ENCODE assay signal across 20 mouse cellular contexts in the genomic region with DNA sequence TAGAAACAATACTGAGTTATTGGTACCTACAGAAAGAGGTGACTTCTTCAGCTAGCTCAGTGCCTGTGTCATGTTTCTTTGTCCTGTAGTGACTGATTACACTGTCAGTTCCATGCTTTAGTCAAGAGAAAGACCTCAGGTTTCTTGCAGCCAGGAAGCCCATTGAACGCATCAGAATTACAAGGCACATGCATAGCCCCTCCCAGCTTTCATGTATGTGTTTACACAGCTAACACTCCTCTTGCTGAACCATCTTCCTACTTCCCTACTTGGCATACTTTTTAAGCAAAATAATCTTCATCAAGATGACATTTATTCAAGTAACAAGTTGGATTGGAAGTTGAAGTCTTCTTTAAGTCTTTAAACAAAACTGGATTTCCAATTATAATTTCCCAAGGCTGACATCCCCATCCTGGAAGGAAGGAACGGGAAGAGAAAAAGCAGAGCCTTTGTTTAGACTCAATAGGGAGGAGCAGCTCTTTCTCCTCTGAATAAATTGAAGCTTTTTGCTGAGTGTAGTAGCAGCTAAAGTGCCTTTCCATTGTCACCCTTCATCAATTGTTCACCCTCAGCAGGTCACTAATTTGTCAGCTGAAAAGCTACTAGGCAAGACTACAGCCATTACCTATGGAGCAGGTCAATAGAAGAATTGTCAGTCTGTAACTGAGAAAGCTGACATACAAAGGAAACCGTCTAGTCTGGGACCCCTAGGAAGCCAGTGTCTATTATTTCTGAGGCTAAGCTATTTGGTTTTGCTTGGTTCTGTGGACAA. TPM values are rescaled to one million over a fixed set of nuclear protein-coding genes. Genes with fewer than 3 reads are reported as not detected.
A peak's percentile ranks its signal among the peaks of the same experiment; 100 is the strongest.
DNase-seq lines count a peak whose midpoint lies in the region; ATAC-seq lines count a peak whose summit lies in the region.
"Had no signal": no experiment of that assay in that cellular context is flagged by ENCODE, and none has a peak within 500 bp of the region (broad histone marks: within the 10 kb centered on the region; RNA-seq: fewer than 3 reads in every experiment).

No protein-coding gene starts in this region.

- H3K27ac ChIP-seq in embryonic facial prominence, embryonic 11.5 days (replicated peaks; ENCODE audit: low read depth, low read length), result no peak overlapping the region
- no peak overlapping the region for H3K27ac ChIP-seq in embryonic facial prominence, embryonic 10.5 days (replicated peaks)
- no peak overlapping the region for H3K27ac ChIP-seq in hindbrain, embryonic 12.5 days
- no peak overlapping the region for H3K27ac ChIP-seq in midbrain, embryonic 16.5 days (ENCODE audit: low read length)
- H3K27ac ChIP-seq: embryonic facial prominence, embryonic 13.5 days; heart, embryonic 15.5 days; kidney, postnatal 0 days had no signal

- 22% methylated on average over 3 of the region's 3 CpGs for WGBS in embryonic facial prominence, embryonic 11.5 days
- 23% methylated on average over 3 of the region's 3 CpGs for WGBS in embryonic facial prominence, embryonic 10.5 days
- WGBS in hindbrain, embryonic 12.5 days, result 12% methylated on average over 3 of the region's 3 CpGs
- WGBS in midbrain, embryonic 16.5 days, result 3% methylated on average over 3 of the region's 3 CpGs

- no peaks in the 10 kb centered on the region for H3K9me3 ChIP-seq in embryonic facial prominence, embryonic 11.5 days (replicated peaks; ENCODE audit: control insufficient read depth, low read length)
- no peaks in the 10 kb centered on the region for H3K9me3 ChIP-seq in embryonic facial prominence, embryonic 10.5 days
- H3K9me3 ChIP-seq in hindbrain, embryonic 12.5 days (replicated peaks), result no peaks in the 10 kb centered on the region
- H3K9me3 ChIP-seq in midbrain, embryonic 16.5 days (replicated peaks; ENCODE audit: control insufficient read depth, low read length, poor library complexity, severe bottlenecking), result no peaks in the 10 kb centered on the region
- H3K9me3 ChIP-seq: embryonic facial prominence, embryonic 13.5 days; heart, embryonic 15.5 days had no signal

- H3K4me1 ChIP-seq in embryonic facial prominence, embryonic 11.5 days (ENCODE audit: control insufficient read depth, insufficient read depth, low read length), result no peaks in the 10 kb centered on the region
- H3K4me1 ChIP-seq in embryonic facial prominence, embryonic 10.5 days, result no peaks in the 10 kb centered on the region
- H3K4me1 ChIP-seq in hindbrain, embryonic 12.5 days, result peaks cover 10% of the 10 kb centered on the region
- H3K4me1 ChIP-seq in midbrain, embryonic 16.5 days (ENCODE audit: control insufficient read depth, insufficient read depth, low read length), result no peaks in the 10 kb centered on the region
- H3K4me1 ChIP-seq: embryonic facial prominence, embryonic 13.5 days; heart, embryonic 15.5 days had no signal

- peak; percentile 48; the same call in 1 of the 2 replicates for ATAC-seq in embryonic facial prominence, embryonic 11.5 days (replicated peaks; ENCODE audit: insufficient number of reproducible peaks, low FRiP score, low TSS enrichment, low read depth)
- ATAC-seq in hindbrain, embryonic 12.5 days (ENCODE audit: low FRiP score), result peak; percentile 67
- peak; percentile 62 for ATAC-seq in midbrain, embryonic 16.5 days
- ATAC-seq in megakaryocyte-erythroid progenitor cell, adult 5-6 weeks (replicated peaks; ENCODE audit: low FRiP score, low TSS enrichment, poor library complexity, severe bottlenecking), result no peak

- H3K4me3 ChIP-seq in embryonic facial prominence, embryonic 11.5 days (ENCODE audit: low read depth, low read length), result no peak overlapping the region
- H3K4me3 ChIP-seq in embryonic facial prominence, embryonic 10.5 days, result no peak overlapping the region
- H3K4me3 ChIP-seq in hindbrain, embryonic 12.5 days, result no peak overlapping the region
- H3K4me3 ChIP-seq in midbrain, embryonic 16.5 days (ENCODE audit: low read depth, low read length), result no peak overlapping the region
- H3K4me3 ChIP-seq: embryonic facial prominence, embryonic 13.5 days; heart, embryonic 15.5 days had no signal

- H3K36me3 ChIP-seq in embryonic facial prominence, embryonic 11.5 days (replicated peaks; ENCODE audit: control insufficient read depth, insufficient read depth, low read depth, low read length), result no peaks in the 10 kb centered on the region
- H3K36me3 ChIP-seq in embryonic facial prominence, embryonic 10.5 days (replicated peaks), result no peaks in the 10 kb centered on the region
- no peaks in the 10 kb centered on the region for H3K36me3 ChIP-seq in hindbrain, embryonic 12.5 days
- no peaks in the 10 kb centered on the region for H3K36me3 ChIP-seq in midbrain, embryonic 16.5 days (ENCODE audit: control insufficient read depth, insufficient read depth, low read length)
- H3K36me3 ChIP-seq: embryonic facial prominence, embryonic 13.5 days; heart, embryonic 15.5 days had no signal

- no peak overlapping the region for H3K9ac ChIP-seq in embryonic facial prominence, embryonic 11.5 days (replicated peaks; ENCODE audit: low read length)
- H3K9ac ChIP-seq in hindbrain, embryonic 12.5 days, result no peak overlapping the region
- H3K9ac ChIP-seq in midbrain, embryonic 16.5 days (ENCODE audit: low read depth, low read length), result no peak overlapping the region
- H3K9ac ChIP-seq: embryonic facial prominence, embryonic 13.5 days; heart, embryonic 15.5 days; lung, embryonic 14.5 days had no signal

- DNase-seq in embryonic facial prominence, embryonic 11.5 days (ENCODE audit: low spot score), result peak; percentile 3
- no peak for DNase-seq in embryonic facial prominence, embryonic 10.5 days (ENCODE audit: low spot score)
- peak; percentile 23 for DNase-seq in embryo, embryonic 11 days
- DNase-seq in layer of hippocampus, postnatal 10 days (ENCODE audit: low spot score in 2 of 2), result no peak
- no peak for DNase-seq in spleen, adult 18-20 months
- DNase-seq: cerebellum, adult 9-11 months; lung, embryonic 14.5 days; thymus, adult 2 months had no signal

- no peaks in the 10 kb centered on the region for H3K27me3 ChIP-seq in embryonic facial prominence, embryonic 11.5 days (ENCODE audit: control insufficient read depth, insufficient read depth, low read length)
- no peaks in the 10 kb centered on the region for H3K27me3 ChIP-seq in embryonic facial prominence, embryonic 10.5 days (replicated peaks; ENCODE audit: low read depth, poor library complexity, severe bottlenecking)
- no peaks in the 10 kb centered on the region for H3K27me3 ChIP-seq in hindbrain, embryonic 12.5 days
- no peaks in the 10 kb centered on the region for H3K27me3 ChIP-seq in midbrain, embryonic 16.5 days (ENCODE audit: control insufficient read depth, insufficient read depth, low read depth, low read length)
- H3K27me3 ChIP-seq: CH12.LX; embryonic facial prominence, embryonic 13.5 days; heart, embryonic 15.5 days had no signal

- H3K4me2 ChIP-seq in embryonic facial prominence, embryonic 11.5 days (ENCODE audit: low read depth, low read length), result no peak overlapping the region
- no peak overlapping the region for H3K4me2 ChIP-seq in hindbrain, embryonic 12.5 days (replicated peaks)
- H3K4me2 ChIP-seq in midbrain, embryonic 16.5 days (ENCODE audit: low read length), result no peak overlapping the region
- H3K4me2 ChIP-seq: embryonic facial prominence, embryonic 13.5 days; heart, embryonic 15.5 days; lung, embryonic 14.5 days had no signal

RNA-seq across cellular contexts. Expression of a gene that starts 34.8 kb away (rescaled TPM):
- polyA plus RNA-seq in embryonic facial prominence, embryonic 11.5 days (2014; fragmentation: Nextera tagmentation; extraction: Ambion mirVana), result 0.61 and 1.1 TPM in 2 replicates
- 0.69 and 0.98 TPM in 2 replicates for polyA plus RNA-seq in embryonic facial prominence, embryonic 10.5 days (2016; fragmentation: Nextera tagmentation; extraction: Ambion mirVana)
- polyA plus RNA-seq in hindbrain, embryonic 12.5 days (2016; fragmentation: Nextera tagmentation; extraction: Ambion mirVana), result 0.74 and 1.6 TPM in 2 replicates
- polyA plus RNA-seq in midbrain, embryonic 16.5 days (2015; fragmentation: Nextera tagmentation; extraction: Ambion mirVana), result 0.41 and 0.63 TPM in 2 replicates
- total RNA-seq in megakaryocyte-erythroid progenitor cell, adult 5-6 weeks (2014; fragmentation: Nextera tagmentation), result 0.27 and 0.28 TPM in 2 replicates
- total RNA-seq in megakaryocyte-erythroid progenitor cell, adult 5-6 weeks (2017), result 0.42 and 0.61 TPM in 2 replicates
- not detected for total RNA-seq in layer of hippocampus, postnatal 10 days (2021)
- total RNA-seq: adrenal gland, adult 18-20 months; layer of hippocampus, postnatal 14 days; liver, adult 2 months; neutrophil, adult 5-6 weeks had no signal
- polyA plus RNA-seq: gonadal fat pad, adult 2 months; liver, adult 2 months; thymus, adult 2 months had no signal

Comparison
In these comparisons a context has a peak if more than half of its experiments do, and no peak if none do; other contexts are left out.
1. DNase-seq: peak in embryonic facial prominence, embryonic 11.5 days (single experiment) and embryo, embryonic 11 days (single experiment); none in embryonic facial prominence, embryonic 10.5 days (single experiment), layer of hippocampus, postnatal 10 days (0 of 2) and spleen, adult 18-20 months (0 of 2).